Mouse (Mus musculus) regulatory T cell (primary cell): ENCODE measurements around the gene Ppm1m.

ENCODE experiments used
- in situ Hi-C: fragments of 300-600 bp; cut with MboI, MseI; formaldehyde crosslinking; loops from one replicate; pipeline ENCODE4 v1.15.1; 2025; ENCODE audit warnings: high pct_unique_total_duplicates

The Ppm1m gene

DNA sequence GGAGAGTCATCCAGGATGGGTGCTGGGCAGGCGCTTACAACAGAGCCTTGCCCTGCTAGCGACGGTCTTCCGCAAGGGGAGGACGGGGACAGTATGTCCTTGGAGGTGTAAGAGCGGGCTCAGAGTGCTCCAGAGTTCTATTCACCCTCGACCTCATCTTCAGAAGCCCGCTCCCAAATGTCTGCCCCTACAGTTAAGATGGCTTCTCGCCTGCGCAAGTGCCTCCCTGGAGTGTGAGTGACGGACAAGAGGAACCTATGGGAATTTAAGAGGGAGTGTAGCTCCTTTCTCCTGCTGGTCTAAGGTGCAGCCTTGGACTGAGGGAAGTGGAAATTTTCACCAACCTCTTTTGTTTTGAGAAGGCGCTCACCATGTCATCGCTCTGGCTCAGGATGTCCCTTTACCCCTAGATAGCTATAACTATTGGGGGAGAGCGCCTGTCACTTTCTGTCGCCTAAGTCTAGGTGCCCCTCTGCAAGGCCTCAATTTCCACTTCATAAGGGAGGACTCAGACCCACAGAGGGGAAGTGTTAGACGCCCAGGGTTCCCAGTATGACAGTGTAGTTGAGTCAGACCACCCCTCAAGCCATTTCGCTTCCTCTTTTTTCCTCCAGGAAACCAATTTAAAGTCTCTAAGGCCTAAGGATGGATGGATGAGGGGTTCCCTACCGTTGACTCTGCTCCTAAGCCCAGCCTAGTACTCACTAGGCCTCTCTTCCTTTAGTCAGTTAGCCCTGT, at the start of gene Ppm1m:
Gene Ppm1m (minus strand): TSS at position 212 of the 738 bp plus-strand sequence.
- in situ Hi-C loops, result loop anchor here (10.0 kb wide), 1 partner anchor 685 kb away; the partner anchor contains the start of gene Rbm15b

DNA sequence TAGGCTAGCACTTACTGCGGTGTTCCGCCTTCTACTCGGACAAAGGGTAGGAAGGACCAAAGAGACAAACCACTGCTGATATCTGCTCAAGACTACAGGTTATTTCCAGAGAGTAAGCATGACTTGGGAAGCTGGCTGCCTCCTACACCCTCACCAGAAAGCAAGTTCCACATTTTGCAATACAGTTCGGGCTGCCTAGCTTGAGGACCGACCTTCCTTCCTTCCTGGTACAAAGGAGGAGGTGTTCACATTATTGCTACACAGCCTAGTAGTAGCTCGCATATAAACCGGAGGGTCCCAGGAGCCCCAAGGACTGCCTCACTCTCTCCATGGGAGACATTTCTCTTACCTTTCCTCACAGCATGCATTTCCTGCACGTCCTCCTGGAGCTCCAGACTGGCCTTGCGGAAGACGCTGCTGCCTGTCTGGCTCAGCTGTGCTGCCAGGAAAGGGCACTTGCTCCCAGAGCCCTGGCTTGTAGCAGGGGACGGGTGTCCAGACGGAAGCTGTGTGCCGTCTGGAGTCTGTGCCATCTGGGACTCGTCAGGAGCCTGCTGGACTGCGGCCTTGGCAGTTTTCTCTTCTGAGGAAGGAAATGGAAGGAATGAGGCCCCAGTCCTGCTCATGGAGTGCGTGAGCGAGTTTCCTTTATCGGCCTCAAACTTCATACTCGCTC, 43.4 kb upstream of the Ppm1m start:
- in situ Hi-C loops, result no loop called here

DNA sequence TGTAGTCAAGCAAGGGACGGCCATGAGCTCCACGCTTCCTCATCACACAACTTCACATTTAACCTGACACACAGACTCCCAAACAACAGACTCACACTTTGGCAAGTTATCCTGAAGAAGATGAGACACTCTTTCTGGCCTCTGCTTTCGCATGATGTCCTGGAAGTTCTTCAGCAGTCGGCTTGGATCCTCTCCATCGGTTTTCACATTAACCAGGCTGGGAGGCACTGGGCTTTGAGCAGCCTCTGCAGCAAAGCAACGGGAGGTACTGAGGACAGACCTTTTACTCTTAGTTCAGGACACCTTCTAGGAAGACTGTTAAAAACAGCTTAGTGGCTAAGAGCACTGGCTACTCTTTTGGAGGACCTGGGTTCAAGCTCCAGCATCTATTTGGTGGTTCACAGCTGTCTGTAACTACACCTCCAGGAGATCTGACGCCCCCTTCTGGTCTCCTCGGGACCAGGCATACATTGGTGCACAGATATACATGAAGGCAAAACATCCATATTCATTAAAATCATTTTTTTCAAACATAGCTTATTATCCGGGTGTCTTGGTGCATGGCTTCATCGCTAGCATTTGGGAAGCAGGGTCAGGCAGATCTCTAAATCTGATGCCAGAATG, 42.1 kb upstream of the Ppm1m start:
- in situ Hi-C loops, result no loop called here

DNA sequence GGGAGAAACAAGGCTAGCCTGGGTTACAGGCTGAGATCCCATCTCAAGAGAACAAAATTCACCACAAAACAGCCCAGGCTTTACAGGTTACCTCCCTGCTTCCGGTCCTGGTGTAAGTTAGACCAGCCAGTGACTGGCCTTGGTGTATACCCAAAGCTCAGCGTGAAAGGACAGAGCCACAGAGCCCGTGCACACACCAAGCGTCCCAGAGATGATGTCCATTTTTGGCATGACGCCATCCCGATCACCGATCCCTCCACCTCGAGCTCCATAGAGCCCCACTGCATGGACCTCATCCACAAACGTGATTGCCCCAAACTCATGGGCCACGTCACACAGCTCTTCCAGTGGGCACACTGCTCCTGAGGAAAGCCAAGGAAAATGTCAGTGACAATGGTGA, 38.3 kb upstream of the Ppm1m start:
- in situ Hi-C loops, result no loop called here

DNA sequence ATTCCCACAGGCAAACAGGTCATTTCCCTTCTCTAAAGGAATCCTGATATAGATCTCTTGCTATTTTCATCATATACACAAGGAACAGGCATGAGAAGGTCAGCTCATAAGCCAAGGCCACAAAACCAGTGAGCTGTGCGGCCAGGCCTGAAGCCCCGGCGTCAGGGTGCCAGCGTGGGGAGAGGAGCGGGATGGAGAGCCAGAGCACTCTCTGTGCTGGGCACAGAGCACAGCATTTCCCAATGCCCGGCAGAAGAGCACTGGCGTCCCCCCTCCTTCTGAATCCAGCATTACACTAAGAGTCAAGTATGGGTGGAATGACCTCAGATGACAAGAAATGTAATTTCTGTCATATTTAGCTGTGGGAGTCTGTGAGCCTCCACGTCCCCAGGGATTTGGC, 37.9 kb upstream of the Ppm1m start:
- in situ Hi-C loops, result no loop called here

DNA sequence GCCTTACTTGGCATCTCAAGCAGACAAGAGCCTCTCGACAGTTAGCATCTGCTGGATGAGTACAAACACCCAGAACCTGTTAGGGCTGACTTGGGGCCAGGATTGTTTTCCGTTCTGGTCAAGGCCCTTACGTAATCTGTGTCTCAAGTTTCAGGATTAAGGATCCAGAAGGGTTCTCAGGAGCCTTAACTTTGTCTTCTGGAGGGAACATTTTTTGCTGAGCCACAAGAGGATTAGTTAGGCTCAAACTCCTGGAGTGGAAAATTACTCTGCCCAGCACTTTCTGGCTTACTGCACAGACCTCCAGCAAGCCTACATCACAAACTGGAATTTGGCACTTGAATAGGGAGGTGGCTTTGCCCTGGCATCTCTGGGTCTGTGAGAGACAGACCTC, 37.3 kb upstream of the Ppm1m start:
- in situ Hi-C loops, result no loop called here

DNA sequence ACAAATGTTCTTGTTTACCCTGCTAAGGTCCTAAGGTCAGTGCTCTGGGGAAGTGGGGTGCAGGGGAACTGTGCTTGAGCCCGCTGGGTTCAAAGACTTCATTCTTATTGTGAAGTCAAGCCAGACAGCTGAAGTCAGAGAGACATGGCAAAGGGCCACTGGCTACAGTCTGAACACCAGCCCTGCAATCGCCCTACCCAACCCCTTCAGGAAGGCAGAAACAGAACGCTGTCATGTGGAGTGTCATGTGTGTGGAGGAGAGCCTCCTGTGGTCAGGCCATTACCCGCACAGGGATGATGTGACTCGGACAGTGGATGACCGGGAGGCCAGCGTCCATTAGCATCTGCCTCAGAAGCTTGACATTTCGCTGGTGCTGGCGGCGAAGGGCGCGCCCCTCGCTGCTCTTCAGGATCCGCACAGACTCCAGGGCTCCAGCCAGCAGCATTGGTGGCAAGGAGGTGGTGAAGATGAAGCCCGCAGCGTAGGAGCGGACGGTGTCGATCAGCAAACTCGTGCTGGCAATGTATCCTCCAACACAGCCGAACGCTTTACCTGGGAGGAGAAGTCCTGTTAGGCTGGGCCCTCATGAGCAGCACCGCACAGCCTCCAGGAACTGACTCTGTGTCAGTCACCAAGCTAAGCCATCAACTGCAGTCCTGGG, 36.7 kb upstream of the Ppm1m start:
- in situ Hi-C loops, result no loop called here

DNA sequence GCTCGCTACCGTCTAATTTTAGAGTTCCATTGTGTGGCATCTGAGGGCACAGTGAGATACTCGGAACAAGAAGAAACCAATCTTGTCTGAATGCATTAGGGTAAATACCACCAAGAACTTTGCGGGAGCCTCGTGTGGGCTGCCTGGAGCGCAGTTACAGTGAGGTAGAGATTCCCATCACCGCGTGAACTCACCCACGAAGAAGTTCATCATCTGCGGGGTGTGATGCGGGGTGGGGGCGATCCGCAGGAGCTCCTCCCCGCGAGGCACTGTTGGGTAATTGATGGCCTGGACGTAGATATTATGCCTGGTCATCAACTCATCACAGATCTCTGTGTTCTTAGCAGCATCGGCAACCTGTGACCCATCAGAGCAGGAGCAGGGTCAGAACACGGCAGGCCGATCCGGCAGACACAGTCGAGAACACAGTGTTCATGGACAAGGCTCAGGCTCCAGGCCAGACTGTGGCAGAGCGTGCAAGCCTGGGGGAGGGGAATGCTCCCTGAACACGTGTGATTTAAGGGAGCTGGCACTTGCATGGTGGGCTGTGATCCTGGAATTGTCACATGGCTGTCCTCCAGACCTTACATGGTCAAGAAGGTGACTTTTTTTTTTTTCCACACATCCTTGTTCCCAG, 35.8 kb upstream of the Ppm1m start:
- in situ Hi-C loops, result no loop called here

DNA sequence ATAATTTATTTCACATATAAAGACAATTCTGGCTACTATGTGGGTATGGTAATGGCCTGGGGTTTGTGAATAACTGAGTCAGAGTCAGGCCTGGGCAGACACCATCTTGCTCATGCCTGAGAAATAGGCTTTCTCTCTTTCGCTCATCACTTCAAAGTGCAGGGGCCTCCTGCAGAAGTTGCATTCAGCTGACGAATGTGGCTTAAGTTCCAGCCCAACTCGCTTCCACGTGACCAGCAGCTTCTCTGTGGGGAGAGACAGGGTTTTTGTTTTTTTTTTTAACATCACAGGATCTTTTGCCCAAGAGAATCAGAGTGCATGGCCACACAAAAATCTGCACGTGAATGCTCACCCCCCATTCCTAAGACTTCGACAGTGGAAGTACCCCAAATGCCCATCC, 34.4 kb upstream of the Ppm1m start:
- in situ Hi-C loops, result no loop called here

DNA sequence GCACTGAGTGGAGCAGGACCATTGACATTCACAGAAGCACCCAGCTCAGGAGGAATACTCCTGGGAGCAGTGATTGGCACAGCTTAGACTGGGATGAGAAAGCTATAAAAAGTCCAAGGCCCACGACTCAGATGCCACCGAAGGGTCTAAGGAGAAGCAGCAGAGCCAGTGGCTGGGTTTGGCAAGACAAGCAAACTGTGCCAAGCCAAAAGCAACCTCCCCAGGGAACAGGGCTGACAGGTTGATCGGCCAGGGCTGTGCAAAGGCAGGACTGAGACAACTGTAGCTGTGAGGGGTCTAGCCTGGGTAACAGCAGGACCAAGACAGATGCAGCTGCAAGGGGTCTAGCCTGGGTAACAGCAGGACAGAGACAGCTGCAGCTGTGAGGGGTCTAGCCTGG, 33.4 kb upstream of the Ppm1m start:
- in situ Hi-C loops, result no loop called here

DNA sequence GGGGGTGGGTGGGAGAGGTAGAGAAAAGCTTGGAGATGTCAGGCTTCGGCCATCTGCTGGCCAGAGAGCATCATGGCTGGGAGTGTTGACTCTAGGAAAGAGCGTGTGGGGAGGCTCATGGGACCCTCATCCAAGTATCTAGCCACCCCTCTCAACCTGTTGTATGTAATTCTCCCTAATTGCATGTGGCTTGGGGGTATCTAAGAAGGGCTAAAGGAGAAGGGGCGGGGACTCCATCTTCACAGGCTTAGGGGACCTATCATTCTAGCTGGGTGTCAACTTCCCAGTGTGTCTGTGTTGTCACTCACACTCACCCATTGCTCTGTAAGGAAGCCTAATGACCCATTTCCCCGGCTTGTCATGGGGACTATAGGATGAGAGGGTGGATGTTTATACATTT, 32.3 kb upstream of the Ppm1m start:
- in situ Hi-C loops, result no loop called here

DNA sequence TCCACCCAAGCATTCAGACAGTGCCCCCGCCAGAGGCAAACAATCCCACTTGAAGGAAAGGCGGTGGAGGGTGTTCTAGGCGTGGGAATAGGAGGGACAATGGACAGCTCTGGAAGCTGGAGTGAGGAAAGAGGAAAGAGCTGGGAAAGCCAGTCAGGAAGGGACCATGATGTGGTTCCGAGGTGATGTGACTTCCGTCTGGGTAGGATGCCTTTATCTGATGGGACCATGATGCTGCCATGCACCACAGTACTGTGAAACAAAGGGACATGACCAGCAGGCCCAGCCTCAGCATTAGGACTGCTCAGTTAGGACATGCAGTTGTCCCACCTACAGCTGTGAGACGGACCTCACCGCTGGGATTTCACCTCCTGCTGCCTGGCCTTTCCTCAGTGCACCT, 31.7 kb upstream of the Ppm1m start:
- in situ Hi-C loops, result no loop called here

DNA sequence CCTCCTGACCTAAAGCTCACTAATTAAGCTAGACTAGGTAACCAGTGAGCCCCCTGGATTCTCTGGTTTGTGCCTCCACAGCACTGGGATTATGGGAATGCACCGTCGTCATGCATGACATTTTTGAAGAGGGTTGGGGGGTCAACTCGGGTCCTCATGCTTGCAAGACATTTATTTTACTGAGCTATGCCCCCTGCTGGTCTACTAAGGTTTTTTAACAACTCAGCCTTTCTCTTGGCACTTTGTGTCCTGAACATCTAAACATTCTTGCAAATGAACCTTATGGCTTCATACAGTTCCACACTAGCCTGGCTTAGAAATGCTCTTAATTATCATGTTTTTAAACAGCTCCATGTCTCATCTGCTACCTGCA, 31.2 kb upstream of the Ppm1m start:
- in situ Hi-C loops, result no loop called here

DNA sequence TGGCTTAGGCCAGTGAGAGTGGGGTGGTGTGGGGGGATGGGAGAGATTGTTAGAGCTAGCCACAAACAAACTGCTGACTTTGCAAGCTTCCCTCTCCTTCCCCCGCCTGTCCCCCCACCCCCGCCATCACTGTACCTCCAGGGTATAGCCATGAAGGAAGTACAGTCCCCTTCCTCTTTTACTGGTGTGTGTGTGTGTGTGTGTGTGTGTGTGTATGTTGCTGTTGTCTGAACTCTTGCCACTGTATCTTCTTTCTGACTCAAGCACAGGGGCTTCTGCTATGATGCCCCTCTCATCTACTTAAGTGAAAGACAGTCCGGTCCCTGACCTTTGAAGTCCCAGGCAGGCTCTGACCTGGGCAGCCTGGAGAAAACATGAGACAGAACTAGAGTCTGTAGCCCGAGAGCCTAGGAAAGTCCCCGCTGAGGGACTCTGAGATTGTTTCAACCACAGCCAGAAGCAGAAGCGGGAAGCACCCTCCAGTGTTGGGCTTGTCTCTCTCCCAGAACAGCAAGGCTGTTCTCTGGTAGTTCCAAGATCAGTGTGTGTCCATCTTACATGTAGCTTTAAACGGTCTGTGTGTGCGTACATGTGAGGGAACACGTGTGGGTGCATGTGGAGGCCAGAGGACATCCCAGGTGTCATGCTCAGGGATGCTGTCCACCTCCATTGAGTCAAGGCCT, 30.6 kb upstream of the Ppm1m start:
- in situ Hi-C loops, result no loop called here

DNA sequence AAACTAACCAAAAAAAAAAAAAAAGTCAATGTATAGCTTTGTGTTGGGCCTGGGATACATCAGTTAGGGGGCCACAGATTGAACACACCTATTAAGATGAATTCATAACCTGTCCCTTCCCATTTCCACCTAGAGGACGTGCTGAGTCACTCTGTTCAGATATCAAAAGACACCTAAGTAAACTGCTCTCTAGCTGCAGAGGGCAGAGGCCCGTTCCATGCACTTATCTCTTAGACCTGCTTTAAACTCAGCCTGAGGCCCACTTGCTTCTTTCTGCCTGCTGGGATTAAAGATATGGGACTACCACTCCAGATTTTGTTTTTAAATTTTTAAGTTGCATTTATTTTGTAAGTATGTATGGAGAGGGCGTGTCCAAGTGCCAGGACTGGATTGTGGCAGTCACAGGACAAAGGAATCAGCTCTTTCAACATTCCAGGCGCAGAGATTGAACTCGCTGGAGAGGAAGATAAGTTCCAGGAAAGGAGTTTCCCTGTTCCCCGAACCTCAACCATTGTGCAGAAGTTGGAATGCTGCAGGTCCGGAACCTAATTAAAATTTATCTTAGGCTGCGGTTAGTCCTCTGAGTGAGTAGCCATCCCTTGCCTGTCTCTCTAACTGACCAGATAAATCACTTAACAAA, 28.4 kb upstream of the Ppm1m start:
- in situ Hi-C loops, result no loop called here

DNA sequence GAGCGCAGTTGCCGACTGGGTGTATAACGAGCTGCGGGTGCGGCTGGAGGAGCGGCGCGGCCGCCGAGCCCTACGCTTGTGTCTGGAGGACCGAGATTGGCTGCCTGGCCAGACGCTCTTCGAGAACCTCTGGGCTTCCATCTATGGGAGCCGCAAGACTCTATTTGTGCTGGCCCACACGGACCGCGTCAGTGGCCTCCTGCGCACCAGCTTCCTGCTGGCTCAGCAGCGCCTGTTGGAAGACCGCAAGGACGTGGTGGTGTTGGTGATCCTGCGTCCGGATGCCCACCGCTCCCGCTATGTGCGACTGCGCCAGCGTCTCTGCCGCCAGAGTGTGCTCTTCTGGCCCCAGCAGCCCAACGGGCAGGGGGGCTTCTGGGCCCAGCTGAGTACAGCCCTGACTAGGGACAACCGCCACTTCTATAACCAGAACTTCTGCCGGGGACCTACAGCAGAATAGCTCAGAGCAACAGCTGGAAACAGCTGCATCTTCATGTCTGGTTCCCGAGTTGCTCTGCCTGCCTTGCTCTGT, 26.7 kb upstream of the Ppm1m start:
- in situ Hi-C loops, result no loop called here

DNA sequence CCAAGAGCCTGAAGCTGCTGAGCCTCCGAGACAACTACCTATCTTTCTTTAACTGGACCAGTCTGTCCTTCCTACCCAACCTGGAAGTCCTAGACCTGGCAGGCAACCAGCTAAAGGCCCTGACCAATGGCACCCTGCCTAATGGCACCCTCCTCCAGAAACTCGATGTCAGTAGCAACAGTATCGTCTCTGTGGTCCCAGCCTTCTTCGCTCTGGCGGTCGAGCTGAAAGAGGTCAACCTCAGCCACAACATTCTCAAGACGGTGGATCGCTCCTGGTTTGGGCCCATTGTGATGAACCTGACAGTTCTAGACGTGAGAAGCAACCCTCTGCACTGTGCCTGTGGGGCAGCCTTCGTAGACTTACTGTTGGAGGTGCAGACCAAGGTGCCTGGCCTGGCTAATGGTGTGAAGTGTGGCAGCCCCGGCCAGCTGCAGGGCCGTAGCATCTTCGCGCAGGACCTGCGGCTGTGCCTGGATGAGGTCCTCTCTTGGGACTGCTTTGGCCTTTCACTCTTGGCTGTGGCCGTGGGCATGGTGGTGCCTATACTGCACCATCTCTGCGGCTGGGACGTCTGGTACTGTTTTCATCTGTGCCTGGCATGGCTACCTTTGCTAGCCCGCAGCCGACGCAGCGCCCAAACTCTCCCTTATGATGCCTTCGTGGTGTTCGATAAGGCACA, 26.1 kb upstream of the Ppm1m start:
- in situ Hi-C loops, result no loop called here

DNA sequence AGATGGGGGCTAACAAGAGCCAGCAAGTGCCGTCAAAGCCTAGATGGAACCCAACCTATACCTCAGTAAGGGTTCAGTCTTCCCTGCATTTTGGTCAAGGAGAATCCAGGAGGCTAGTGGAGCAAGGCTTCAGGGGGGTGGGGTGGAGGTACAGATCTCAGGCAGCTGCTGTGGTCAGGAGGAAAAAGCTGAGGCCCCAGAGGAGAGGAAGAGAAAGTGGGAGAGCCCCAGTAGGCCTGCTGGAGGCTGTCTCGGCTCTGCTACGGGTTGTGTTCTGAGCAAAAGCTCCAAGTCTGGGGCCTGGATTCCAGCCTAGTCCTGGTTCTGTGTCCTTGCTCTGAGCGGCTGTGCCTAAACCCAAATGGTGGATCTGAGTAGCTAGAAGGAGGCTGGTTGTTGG, 23.4 kb upstream of the Ppm1m start:
- in situ Hi-C loops, result no loop called here

DNA sequence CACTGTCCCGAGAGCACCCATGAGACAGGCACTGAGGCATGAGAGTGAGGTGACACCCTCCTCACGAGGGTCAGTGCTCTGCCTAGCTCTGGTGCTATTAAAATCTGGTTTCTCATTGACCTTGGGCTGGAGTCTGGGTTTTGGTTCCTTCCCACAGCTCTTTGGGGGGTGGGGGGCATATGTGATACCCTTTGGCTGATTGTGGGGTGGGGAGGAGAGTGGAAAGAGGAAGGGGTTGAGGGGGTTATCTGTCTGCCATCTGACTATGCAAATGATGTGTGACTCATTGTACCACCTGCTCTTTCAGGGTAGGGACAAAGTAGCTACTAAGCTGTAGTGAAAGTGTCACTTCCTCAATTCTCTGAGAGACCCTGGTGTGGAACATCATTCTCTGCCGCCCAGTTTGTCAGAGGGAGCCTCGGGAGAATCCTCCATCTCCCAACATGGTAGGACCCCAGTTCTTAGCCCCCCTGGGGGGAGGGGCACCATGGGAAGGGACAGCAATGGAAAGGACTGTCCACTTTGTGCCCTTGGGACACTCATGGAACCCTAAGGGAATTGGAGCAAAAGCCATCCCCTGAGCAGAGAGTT, 22.8 kb upstream of the Ppm1m start, which contains the start of gene Tlr9:
Gene Tlr9 (plus strand): TSS at position 338 of the 591 bp plus-strand sequence.
- in situ Hi-C loops, result no loop called here
